Mouse (Mus musculus): ENCODE measurements around the gene Mrto4.

GRCm38 (mm10) chr4:139318449-139318848 is 33.9 kb downstream of the Mrto4 start:
- no peak for TF ChIP-seq CTCF (conservative IDR thresholded peaks at IDR 0.05 in 1 of 2, IDR thresholded peaks at IDR 0.05 in 1 of 2; ENCODE audit: low read depth in 2 of 2, low read length in 2 of 2)
- TF ChIP-seq POLR2A (IDR thresholded peaks at IDR 0.05; ENCODE audit: low read depth, low read length): no peak
- TF ChIP-seq HCFC1 (IDR thresholded peaks at IDR 0.05; ENCODE audit: low read depth, low read length): no peak
- TF ChIP-seq UBTF (IDR thresholded peaks at IDR 0.05; ENCODE audit: low read depth, low read length): no peak
- 0 out of 2 replicates have a peak, but pooled peaks have one; percentile 63 for TF ChIP-seq MAX (IDR thresholded peaks at IDR 0.05; ENCODE audit: low read length)
- TF ChIP-seq GABPA (IDR thresholded peaks at IDR 0.05; ENCODE audit: insufficient replicate concordance, low read depth, low read length): no peak
